Mouse (Mus musculus): Measurements from ENCODE around the gene Trdmt1.

Trdmt1 gene

DNA sequence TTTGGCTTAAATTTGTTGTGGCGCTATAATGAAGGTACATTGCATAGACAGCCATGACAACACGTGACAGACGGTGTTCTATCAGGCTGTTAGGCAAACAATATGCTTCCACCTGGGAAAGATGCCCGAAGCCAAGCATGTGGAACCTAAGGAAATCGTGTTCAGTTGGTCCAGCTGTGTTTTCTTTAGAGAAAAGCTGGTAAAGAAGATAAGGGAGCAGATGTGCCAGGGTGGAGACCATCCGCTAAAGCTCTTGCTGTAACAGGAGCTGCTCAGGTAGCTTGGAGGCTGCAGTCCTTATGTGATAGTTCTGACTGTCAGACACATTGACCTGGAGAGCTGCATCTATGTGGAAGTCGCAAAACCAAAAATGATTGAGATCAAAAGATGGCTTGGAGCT lies 45.3 kb downstream of the Trdmt1 start:
- DNase-seq: no peak

DNA sequence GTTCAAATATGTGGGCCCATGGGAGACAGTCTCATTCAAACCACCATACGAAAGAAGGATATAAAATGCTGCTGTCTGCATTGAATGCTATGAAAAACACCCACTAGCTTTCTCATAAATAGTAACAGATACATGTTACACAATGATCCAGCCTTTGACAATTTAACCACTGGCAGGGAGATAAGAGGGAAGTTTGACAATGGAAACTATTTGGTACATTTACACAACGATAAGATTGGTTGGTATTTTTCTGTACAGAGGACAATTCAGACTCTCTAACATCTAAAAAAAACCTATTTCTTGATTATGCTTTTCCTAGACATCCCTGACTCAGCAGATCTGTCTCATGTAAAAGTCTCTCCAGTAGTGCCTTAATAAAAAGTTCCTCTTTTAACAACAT lies 48.4 kb downstream of the Trdmt1 start:
- no peak for DNase-seq

DNA sequence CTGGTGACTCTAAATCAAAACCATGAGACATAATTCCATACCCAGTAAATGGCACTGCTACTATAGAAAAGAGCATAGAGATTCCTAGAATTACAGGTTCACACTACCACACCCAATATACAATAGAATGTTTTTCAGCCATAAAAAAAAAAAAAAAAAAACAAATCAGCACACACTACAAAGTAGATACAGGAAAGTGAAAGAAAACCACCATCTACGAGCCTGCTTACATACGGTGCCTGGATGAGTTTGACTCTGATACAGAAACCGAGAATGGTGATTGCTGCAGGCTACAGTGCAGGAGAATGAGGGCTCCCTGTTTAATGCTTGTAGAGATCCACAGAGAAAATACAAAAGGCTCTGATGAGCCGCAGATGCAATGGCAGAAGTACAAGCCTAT lies 51.5 kb downstream of the Trdmt1 start:
- no peak for DNase-seq

DNA sequence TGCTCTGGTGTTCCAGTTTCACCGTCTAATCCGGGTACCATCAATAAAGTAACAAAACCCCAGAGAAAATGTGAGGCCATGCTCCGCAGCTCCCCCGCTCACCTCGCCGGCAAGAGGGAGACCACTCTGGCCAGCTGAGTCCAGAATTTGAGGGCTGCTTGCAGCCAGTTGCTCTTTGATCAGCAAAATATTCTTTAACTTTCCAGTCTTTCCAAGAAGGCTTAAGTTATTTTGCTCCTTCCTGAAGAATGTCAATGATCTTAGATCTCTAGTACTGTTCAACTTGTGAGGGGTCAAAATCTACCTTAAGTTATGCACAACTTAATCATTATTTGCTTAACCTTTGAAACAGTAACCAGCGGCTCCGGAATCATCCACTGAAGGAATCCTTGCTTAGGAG lies 52.7 kb downstream of the Trdmt1 start, which contains the start of gene Cubn:
Gene Cubn, minus strand, starts transcription at position 80 of the 400 bp plus-strand sequence.
- no peak for DNase-seq

DNA sequence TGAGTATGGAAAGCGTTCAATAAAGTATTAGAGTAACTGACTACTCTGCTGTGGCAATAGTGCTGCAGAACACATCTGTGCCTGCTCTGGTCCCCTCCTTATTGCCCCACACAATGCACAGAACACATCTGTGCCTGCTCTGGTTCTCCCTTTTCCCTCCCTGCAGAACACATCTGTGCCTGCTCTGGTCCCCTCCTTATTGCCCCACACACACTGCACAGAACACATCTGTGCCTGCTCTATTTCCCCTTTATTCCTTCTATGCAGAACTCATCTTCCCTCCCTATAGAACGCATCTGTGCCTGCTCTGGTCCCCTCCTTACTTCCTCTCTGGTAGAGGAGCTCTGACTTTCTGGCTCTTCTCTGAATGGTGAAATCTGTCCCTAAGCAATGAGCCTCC lies 54.0 kb downstream of the Trdmt1 start:
- DNase-seq: no peak

DNA sequence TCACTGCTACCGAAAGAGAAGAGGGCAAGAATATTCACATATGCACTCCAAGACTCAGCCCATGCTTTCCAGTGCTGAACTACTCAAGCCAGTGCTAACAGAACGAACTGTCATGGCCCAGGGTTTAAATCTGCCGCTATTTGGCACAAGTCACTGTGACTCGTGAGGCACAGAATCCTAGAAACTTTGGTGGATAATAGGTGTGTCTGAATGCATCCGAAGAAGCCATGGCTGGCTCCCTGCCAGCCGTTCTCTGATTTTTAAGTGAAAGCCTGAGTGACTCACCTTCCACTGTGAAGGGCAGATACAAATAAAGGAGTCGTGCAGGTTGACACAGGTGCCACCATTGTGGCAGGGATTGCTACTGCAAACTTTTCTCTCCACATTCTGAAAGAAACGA lies 58.0 kb downstream of the Trdmt1 start:
- DNase-seq: no peak

DNA sequence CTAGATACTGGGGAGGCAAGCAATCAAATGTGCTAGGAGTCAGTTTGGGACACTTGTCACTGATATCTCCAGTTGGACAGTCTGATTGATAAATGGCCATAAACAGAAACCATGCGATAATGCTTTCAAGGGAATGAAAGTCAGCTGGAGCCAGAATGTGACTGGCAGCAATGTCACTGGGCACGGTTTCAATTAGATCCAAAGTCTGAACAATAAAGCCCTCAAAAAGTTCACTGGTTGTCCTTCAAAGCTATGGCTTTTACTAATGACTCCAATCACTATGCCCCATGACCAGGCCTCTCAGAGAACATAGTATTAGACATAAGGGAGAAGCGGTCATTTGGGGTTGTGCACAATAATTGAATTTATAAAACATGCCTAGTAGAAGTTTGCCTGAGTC lies 59.9 kb downstream of the Trdmt1 start:
- no peak for DNase-seq

DNA sequence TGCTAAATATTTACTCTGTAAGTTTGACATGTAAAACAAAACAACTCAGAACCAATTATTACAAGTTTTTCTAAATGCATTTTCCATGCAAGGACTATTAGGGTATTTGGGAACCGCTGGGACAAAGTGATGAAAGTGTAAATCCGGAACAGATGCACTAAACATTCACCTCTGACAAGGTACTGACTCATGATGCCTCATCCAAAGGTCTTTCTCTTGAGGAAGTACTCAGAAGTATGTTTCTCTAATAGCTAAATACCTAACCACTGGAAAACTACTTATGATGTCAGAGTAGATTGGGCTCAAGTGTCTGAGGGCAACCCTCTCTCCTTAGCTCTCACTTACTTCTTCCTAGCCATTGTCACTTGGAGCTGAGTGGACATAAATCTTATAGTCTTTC lies 63.7 kb downstream of the Trdmt1 start:
- DNase-seq: no peak

DNA sequence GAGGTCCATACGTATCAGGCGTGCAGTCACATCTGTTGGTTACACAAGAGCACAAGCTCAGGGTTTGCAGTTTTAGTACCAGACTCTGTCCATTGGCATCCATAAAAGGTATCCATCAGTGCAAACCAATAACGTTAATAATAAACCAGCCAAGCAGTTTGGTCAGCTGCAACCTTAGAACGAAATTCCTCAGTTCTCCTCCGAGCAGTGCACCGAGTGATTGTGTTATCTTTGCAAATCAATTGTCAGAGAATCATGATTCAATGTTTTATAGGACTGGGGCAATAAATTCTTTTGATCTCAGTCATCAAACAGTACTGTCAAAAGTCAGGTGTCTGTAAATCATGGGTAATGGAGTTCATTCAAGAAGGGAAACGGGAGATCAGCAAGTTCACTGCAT lies 65.3 kb downstream of the Trdmt1 start:
- DNase-seq: no peak

DNA sequence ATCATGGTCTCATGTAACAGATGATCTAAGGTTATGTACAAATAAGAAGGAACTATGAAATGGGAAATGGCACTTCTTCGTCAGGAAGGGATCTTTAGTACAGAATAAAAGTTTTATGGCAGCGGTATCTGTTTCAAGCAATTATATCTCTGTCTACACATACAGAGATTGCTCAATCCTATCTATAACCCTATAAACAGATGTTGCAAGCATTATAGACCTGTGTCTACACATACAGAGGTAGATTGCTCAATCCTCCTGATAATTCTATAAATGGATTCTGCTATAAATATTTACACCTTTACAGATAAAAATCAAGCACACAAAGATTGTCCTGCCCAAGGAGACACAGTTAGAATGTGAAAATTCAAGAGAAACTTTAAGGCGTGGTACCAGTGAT lies 74.4 kb downstream of the Trdmt1 start:
- no peak for DNase-seq

DNA sequence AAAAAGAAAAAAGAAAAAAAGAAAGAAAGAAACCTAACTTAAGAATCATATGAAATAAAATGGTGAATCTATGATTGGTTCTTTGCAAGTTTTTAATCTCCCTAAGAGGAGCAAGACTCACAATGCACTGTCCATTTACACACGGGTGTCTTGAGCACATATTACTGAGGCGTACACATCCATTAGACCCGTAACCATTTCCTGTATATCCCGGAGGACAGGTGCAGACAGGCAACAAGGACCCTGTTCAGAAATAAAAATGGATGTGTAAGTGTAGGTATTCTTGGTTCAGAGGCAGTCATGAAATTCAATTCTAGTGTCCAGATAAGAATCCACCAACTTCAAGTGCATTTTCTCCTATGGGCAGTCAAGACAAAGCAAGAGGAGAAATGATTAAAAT lies 74.8 kb downstream of the Trdmt1 start:
- no peak for DNase-seq

DNA sequence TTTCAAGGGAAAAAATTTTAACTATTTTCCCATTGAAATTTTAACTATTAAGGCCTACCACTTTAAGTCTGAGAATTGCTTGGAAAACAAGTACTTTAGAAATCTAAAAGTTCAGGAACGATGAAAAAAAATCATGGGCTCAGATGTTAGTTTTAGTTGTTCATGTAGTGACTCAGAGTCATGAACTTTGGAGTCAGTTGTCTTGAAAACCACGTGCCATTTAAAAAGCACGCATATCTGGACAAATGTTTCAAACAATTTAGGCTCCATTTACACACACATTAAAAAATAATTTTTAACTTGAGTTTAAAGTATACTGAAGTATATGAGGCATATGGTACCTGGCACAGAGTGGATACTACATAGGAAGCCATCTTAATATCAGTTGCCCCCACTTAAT lies 77.8 kb downstream of the Trdmt1 start:
- DNase-seq: no peak
